Mouse (Mus musculus): ENCODE data around the gene Proca1. TPM values are rescaled to one million over a fixed set of nuclear protein-coding genes. Genes with fewer than 3 reads are reported as not detected.

Gene Proca1
- total and polyA plus RNA-seq, 2 experiments from 2014 or later: 1.9 to 5.8 TPM

GRCm38 (mm10) chr11:78164924-78165760 is 28.1 kb upstream of the Proca1 start, which contains the start of gene Traf4:
Traf4 (minus strand) TSS chr11:78165589.
- no peaks in the 10 kb centered on the region for H3K27me3 ChIP-seq (ENCODE audit: insufficient read depth, low read length)
- H3K36me3 ChIP-seq (ENCODE audit: insufficient read depth, low read length): peaks cover 11% of the 10 kb centered on the region
- ATAC-seq: peak; percentile 87
- under 1% methylated on average over 75 of the region's 78 CpGs for WGBS
- TF ChIP-seq CTCF (IDR thresholded peaks at IDR 0.05; ENCODE audit: low read depth): no peak
- H3K9me3 ChIP-seq (ENCODE audit: low read length): no peaks in the 10 kb centered on the region
- peak within 1 kb of the TSS; percentile 82 for H3K4me2 ChIP-seq (ENCODE audit: low read depth, low read length)
- peak within 1 kb of the TSS; percentile 98 for H3K4me3 ChIP-seq (ENCODE audit: low read length)
- peaks cover 19% of the 10 kb centered on the region for H3K4me1 ChIP-seq (ENCODE audit: insufficient read depth, low read length)
- H3K9ac ChIP-seq (replicated peaks; ENCODE audit: low read length): peak within 1 kb of the TSS; percentile 100
- H3K27ac ChIP-seq: peak within 1 kb of the TSS; percentile 98
- peak; percentile 94 for DNase-seq (ENCODE audit: low spot score)

- no peaks in the 10 kb centered on the region for H3K27me3 ChIP-seq (ENCODE audit: insufficient read depth, low read length)
- H3K4me1 ChIP-seq (ENCODE audit: insufficient read depth, low read length): peaks cover 19% of the 10 kb centered on the region
- peaks cover 5% of the 10 kb centered on the region for H3K36me3 ChIP-seq (ENCODE audit: insufficient read depth, low read length)
- H3K9ac ChIP-seq (replicated peaks; ENCODE audit: low read length): peak overlapping the region; percentile 100
- H3K27ac ChIP-seq: peak overlapping the region; percentile 98
- no peak for TF ChIP-seq CTCF (IDR thresholded peaks at IDR 0.05; ENCODE audit: low read depth)
- 2% methylated on average over 16 of the region's 16 CpGs for WGBS
- H3K9me3 ChIP-seq (ENCODE audit: low read length): no peaks in the 10 kb centered on the region
- H3K4me3 ChIP-seq (ENCODE audit: low read length): peak overlapping the region; percentile 98
- peak; percentile 67 for DNase-seq (ENCODE audit: low spot score)
- peak overlapping the region; percentile 82 for H3K4me2 ChIP-seq (ENCODE audit: low read depth, low read length)
- ATAC-seq: peak; percentile 25
Measured at GRCm38 (mm10) chr11:78165761-78166109, 27.5 kb upstream of the Proca1 start.

GRCm38 (mm10) chr11:78166161-78166560 is 27.0 kb upstream of the Proca1 start:
- Histone ChIP-seq H3K27me3 (ENCODE audit: insufficient read depth, low read length) (no peaks in the 10 kb centered on the region), H3K4me1 (ENCODE audit: insufficient read depth, low read length) (peaks cover 19% of the 10 kb centered on the region), H3K36me3 (ENCODE audit: insufficient read depth, low read length) (peaks cover under 1% of the 10 kb centered on the region; the same call in 1 of the 2 replicates), H3K9ac (replicated peaks; ENCODE audit: low read length) (peak overlapping the region; percentile 100), H3K9me3 (ENCODE audit: low read length) (no peaks in the 10 kb centered on the region), H3K4me2 (ENCODE audit: low read depth, low read length) (peak overlapping the region; percentile 82), H3K4me3 (ENCODE audit: low read length) (peak overlapping the region; percentile 98), H3K27ac (peak overlapping the region; percentile 98)
- no peak for DNase-seq (ENCODE audit: low spot score)
- no peak for ATAC-seq
- no peak for TF ChIP-seq CTCF (IDR thresholded peaks at IDR 0.05; ENCODE audit: low read depth)
- WGBS: 55% methylated on average over 4 of the region's 4 CpGs

DNA sequence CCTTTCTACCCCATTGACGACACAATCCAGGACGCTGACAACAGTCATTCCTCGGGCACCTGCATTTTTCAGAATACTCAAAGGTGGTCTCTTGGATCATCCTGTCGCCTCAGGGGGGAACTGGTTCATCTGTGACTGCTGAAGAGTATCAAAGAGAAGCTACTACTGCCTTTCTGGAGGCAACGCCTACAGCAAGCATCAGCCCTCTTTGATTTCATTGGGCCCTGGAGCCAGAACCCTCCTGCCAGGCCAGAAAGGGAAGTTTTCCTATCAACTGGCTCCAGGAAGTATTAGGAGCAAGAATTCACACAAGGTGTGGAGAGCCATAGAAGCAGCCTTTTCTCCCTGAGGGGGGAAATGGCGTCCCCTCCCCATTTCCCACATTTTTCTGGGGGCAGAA is 26.6 kb upstream of the Proca1 start:
- Histone ChIP-seq H3K4me1 (ENCODE audit: insufficient read depth, low read length) (peaks cover 19% of the 10 kb centered on the region), H3K36me3 (ENCODE audit: insufficient read depth, low read length) (no peaks in the 10 kb centered on the region), H3K4me3 (ENCODE audit: low read length) (no peak overlapping the region), H3K9me3 (ENCODE audit: low read length) (no peaks in the 10 kb centered on the region), H3K27ac (peak overlapping the region; percentile 98; the same call in 1 of the 2 replicates), H3K4me2 (ENCODE audit: low read depth, low read length) (no peak overlapping the region), H3K27me3 (ENCODE audit: insufficient read depth, low read length) (no peaks in the 10 kb centered on the region), H3K9ac (replicated peaks; ENCODE audit: low read length) (no peak overlapping the region)
- no peak for DNase-seq (ENCODE audit: low spot score)
- no peak for TF ChIP-seq CTCF (IDR thresholded peaks at IDR 0.05; ENCODE audit: low read depth)
- no peak for ATAC-seq
- WGBS: 79% methylated on average over 6 of the region's 6 CpGs

DNA sequence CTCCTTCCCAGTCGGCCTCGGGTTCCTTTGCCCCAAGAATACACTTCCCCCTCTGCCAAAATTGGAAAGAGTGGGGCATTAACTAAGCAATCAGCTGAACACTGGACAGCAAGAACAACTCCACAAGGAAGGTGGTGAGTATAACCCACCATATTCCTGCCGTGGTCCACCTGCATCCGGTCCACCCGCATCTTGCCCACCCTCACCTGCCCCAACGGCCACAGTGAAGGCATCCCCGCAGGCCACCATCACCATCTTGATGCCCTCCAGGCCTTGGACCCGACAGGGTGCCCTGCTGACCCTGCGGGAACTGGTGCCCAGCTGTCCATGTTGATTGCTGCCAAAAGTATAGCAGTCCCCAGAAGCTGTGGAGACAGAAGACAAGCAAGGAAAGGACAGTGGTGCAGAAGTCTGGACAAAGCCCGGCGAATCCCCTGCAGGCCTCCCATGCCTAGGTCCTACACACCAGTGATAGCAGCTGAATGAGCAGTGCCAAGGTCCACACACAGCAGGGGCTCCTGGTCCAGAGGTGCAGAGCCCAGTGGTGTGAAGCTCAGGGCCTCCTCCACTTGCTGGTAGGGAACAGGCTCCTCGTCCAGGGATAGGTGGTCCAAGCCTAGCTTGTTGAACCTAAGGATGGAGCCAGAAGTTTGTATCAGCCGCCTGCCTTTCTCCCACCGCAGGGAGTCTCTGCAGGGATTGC is 25.8 kb upstream of the Proca1 start:
- 85% methylated on average over 14 of the region's 14 CpGs for WGBS

GRCm38 (mm10) chr11:78168541-78169468 is 24.4 kb upstream of the Proca1 start:
- no peak for ATAC-seq
- Histone ChIP-seq H3K9me3 (ENCODE audit: low read length) (no peaks in the 10 kb centered on the region), H3K27ac (no peak overlapping the region), H3K4me2 (ENCODE audit: low read depth, low read length) (no peak overlapping the region), H3K36me3 (ENCODE audit: insufficient read depth, low read length) (no peaks in the 10 kb centered on the region), H3K4me1 (ENCODE audit: insufficient read depth, low read length) (0 out of 2 replicates have a peak, but pooled peaks cover 6% of the 10 kb centered on the region), H3K9ac (replicated peaks; ENCODE audit: low read length) (no peak overlapping the region), H3K4me3 (ENCODE audit: low read length) (no peak overlapping the region), H3K27me3 (ENCODE audit: insufficient read depth, low read length) (no peaks in the 10 kb centered on the region)
- TF ChIP-seq CTCF (IDR thresholded peaks at IDR 0.05; ENCODE audit: low read depth): no peak
- no peak for DNase-seq (ENCODE audit: low spot score)
- 58% methylated on average over 19 of the region's 19 CpGs for WGBS

More for the DNA sequence above, 25.8 kb upstream of the Proca1 start:
- Histone ChIP-seq H3K9ac (replicated peaks; ENCODE audit: low read length) (no peak overlapping the region), H3K4me2 (ENCODE audit: low read depth, low read length) (no peak overlapping the region), H3K4me1 (ENCODE audit: insufficient read depth, low read length) (peaks cover 19% of the 10 kb centered on the region), H3K36me3 (ENCODE audit: insufficient read depth, low read length) (no peaks in the 10 kb centered on the region), H3K9me3 (ENCODE audit: low read length) (no peaks in the 10 kb centered on the region), H3K27ac (no peak overlapping the region), H3K4me3 (ENCODE audit: low read length) (no peak overlapping the region), H3K27me3 (ENCODE audit: insufficient read depth, low read length) (no peaks in the 10 kb centered on the region)
- TF ChIP-seq CTCF (IDR thresholded peaks at IDR 0.05; ENCODE audit: low read depth): no peak
- DNase-seq (ENCODE audit: low spot score) (no peak), ATAC-seq (no peak)

All from hindbrain, postnatal 0 days (tissue).